Mouse (Mus musculus) kidney, adult 2 months (tissue): ENCODE results near the gene Armc9. TPM values are rescaled to one million over a fixed set of nuclear protein-coding genes. Genes with fewer than 3 reads are reported as not detected.

Source experiments
- DNase-seq: peaks from one replicate; pipeline ENCODE4 v3.0.0; 2021
- H3K27ac ChIP-seq: fragments of 200-500 bp; 2 replicates; pipeline ENCODE4 v1.5.1; 2012; ENCODE audit warnings: low read depth, low read length, control low read depth, inconsistent platforms; ENCODE audit not compliant: insufficient read depth
- H3K27me3 ChIP-seq: fragments of 200-500 bp; replicated peaks from 2 replicates; pipeline ENCODE4 v1.6.1; 2012; ENCODE audit warnings: mild to moderate bottlenecking, moderate library complexity, low read length, inconsistent platforms; ENCODE audit not compliant: control insufficient read depth, insufficient read depth
- H3K36me3 ChIP-seq: fragments of 200-500 bp; 2 replicates; pipeline ENCODE4 v1.6.1; 2012; ENCODE audit warnings: mild to moderate bottlenecking, moderate library complexity, low read length, inconsistent platforms; ENCODE audit not compliant: control insufficient read depth, insufficient read depth
- H3K4me1 ChIP-seq: fragments of 200-500 bp; 2 replicates; pipeline ENCODE4 v1.6.1; 2011; ENCODE audit warnings: low read length; ENCODE audit not compliant: control insufficient read depth, insufficient read depth
- H3K4me3 ChIP-seq: fragments of 200-500 bp; 2 replicates; pipeline ENCODE4 v1.5.1; 2011; ENCODE audit warnings: mild to moderate bottlenecking, low read depth, low read length, control low read depth; ENCODE audit not compliant: insufficient read depth
- CTCF ChIP-seq: fragments of 200-500 bp; conservative IDR thresholded peaks from 2 replicates; pipeline ENCODE4 v1.5.1; 2011; ENCODE audit warnings: low read depth, mild to moderate bottlenecking, control low read depth, low read length, moderate library complexity, mixed read lengths; ENCODE audit not compliant: insufficient read depth, insufficient read length
- POLR2A ChIP-seq: fragments of 200-500 bp; IDR thresholded peaks from one replicate; pipeline ENCODE4 v1.6.1; 2011; ENCODE audit warnings: low read depth, low read length, control low read depth
- WGBS: fragments of 180-500 bp; shearing (Covaris S2); methylation state at CpG from one replicate; pipeline ENCODE4 v1.1.7; 2018; 5-methylcytosine and 5-hydroxymethylcytosine counted together
- polyA plus RNA-seq: library from polyadenylated mRNA; depleted of rRNA; stranded (reverse); fragments of >200 nt; gene quantifications from 2 replicates; pipeline ENCODE4 v1.2.3, GENCODE M21; 2012; rRNA removed

Gene Armc9
- polyA plus RNA-seq, 1 experiment, result 7.4 TPM

GRCm38 (mm10) chr1:86320822-86321413 lies 166.3 kb downstream of the Armc9 start:
- H3K4me1 ChIP-seq, result no peaks in the 10 kb centered on the region
- WGBS, result 89% methylated on average over 6 of the region's 8 CpGs
- no peak for DNase-seq

More at GRCm38 (mm10) chr1:86320822-86321413, 166.3 kb downstream of the Armc9 start:
- Histone ChIP-seq H3K27ac (no peak overlapping the region), H3K36me3 (no peaks in the 10 kb centered on the region), H3K4me3 (no peak overlapping the region), H3K27me3 (no peaks in the 10 kb centered on the region)
- TF ChIP-seq POLR2A (no peak), CTCF (no peak)

Other genes starting within 250 kb of the Armc9 start
- 0.06 and 0.12 TPM in 2 replicates for gene 4933407L21Rik, start 226.3 kb upstream of the Armc9 start, polyA plus RNA-seq
- gene Gpr55, start 193.8 kb upstream of the Armc9 start, polyA plus RNA-seq, result 0.03 TPM in 1 of 2 replicates, not detected in the other
- 0.33 and 0.39 TPM in 2 replicates for gene Spata3, start 138.0 kb upstream of the Armc9 start, polyA plus RNA-seq
- 0.13 and 0.20 TPM in 2 replicates for gene 2810459M11Rik, start 108.9 kb upstream of the Armc9 start, polyA plus RNA-seq
- 61.2 and 64.4 TPM in 2 replicates for gene Psmd1, start 90.4 kb upstream of the Armc9 start, polyA plus RNA-seq
- gene Htr2b, start 42.8 kb upstream of the Armc9 start, polyA plus RNA-seq, result 0.33 and 0.71 TPM in 2 replicates
- gene Gm21972, start 21.1 kb upstream of the Armc9 start, polyA plus RNA-seq, result not detected in 2 replicates
- gene B3gnt7, start 148.1 kb downstream of the Armc9 start, polyA plus RNA-seq, result 9.6 and 10.8 TPM in 2 replicates
- 7.2 and 10.4 TPM in 2 replicates for gene Ncl, start 204.6 kb downstream of the Armc9 start, polyA plus RNA-seq